Mouse (Mus musculus): ENCODE data around the gene Gm5796. TPM values are rescaled to one million over a fixed set of nuclear protein-coding genes. Genes with fewer than 3 reads are reported as not detected.
"Not testable (repeated sequence)": the region's sequence is repeated elsewhere in the genome, so short reads cannot be mapped to it uniquely, and the experiment has no call there.

The Gm5796 gene
- 3.0 and 3.6 TPM in 2 replicates for polyA plus RNA-seq (2015; fragmentation: Nextera tagmentation; extraction: Ambion mirVana)

DNA sequence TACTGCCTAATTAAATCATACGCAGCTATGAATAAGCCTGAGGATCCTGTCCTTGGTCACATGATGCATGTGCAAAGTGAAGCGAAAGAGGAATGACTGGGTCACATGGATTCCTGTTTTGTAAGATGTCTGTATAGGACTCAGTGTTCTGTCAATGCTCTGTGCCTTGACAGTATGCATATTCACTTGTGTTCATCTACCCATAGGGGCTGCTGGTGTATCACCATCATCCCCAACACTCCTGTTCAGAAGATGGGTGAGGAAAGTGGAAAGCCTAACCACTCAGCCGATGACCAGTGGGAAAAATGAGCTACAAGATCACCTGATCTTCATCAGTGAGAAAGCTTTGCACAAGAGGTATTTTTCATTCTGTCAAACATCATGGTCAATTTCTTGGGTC is at the start of gene Gm5796:
Gm5796 (plus strand) TSS at position 301 of the 400 bp plus-strand sequence.
- H3K27ac ChIP-seq (replicated peaks); H3K4me1 ChIP-seq; H3K4me2 ChIP-seq (replicated peaks); H3K4me3 ChIP-seq; H3K9ac ChIP-seq (replicated peaks); ATAC-seq (replicated peaks); H3K27me3 ChIP-seq; H3K36me3 ChIP-seq; H3K9me3 ChIP-seq: not testable (repeated sequence)
- 93% methylated on average over 1 of the region's 3 CpGs for WGBS

DNA sequence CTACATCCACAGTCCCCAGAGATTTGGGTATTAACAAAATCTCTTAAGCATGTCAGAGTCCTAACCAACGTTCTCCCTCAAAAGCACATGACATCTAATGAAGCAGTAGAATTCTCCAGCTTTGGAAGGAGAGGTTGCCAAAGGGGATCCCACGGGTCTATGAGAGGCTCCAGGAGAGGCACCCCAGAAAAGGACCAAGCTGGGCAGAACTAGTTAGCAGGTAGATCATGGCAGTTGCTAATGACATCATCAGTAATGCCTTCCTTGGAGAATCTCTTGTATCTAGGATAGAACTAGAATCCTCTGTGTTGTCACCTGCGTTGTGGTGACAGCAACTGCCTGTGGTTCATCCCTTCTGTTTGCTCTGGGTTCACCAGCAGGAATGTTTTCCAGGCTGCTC is 25.6 kb upstream of the Gm5796 start, which contains the start of gene Gm3099:
Gm3099 (plus strand) TSS at position 301 of the 400 bp plus-strand sequence.
- not testable (repeated sequence) for ATAC-seq (replicated peaks); H3K27me3 ChIP-seq
- WGBS, result 71% methylated on average over 1 of the region's 3 CpGs

DNA sequence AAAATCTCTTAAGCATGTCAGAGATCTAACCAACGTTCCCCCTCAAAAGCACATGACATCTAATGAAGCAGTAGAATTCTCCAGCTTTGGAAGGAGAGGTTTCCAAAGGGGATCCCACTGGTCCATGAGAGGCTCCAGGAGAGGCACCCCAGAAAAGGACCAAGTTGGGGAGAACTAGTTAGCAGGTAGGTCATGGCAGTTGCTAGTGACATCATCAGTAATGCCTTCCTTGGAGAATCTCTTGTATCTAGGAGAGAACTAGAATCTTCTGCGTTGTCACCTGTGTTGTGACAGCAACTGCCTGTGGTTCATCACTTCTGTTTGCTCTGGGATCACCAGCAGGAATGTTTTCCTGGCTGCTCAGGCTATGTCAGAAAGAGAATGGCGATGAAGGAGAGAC is 60.1 kb downstream of the Gm5796 start, which contains the start of gene Gm3115:
Gm3115 (plus strand) TSS at position 301 of the 400 bp plus-strand sequence.
- not testable (repeated sequence) for H3K9me3 ChIP-seq; H3K27me3 ChIP-seq; H3K27ac ChIP-seq (replicated peaks); ATAC-seq (replicated peaks); H3K4me3 ChIP-seq; H3K9ac ChIP-seq (replicated peaks); H3K4me1 ChIP-seq; H3K36me3 ChIP-seq; H3K4me2 ChIP-seq (replicated peaks)
- 53% methylated on average over 3 of the region's 3 CpGs for WGBS

More for the DNA sequence above, 25.6 kb upstream of the Gm5796 start, which contains the start of gene Gm3099:
- H3K9ac ChIP-seq (replicated peaks); H3K4me1 ChIP-seq; H3K9me3 ChIP-seq; H3K4me3 ChIP-seq; H3K27ac ChIP-seq (replicated peaks); H3K36me3 ChIP-seq; H3K4me2 ChIP-seq (replicated peaks): not testable (repeated sequence)

Other genes with a start within 250 kb of the Gm5796 start
- gene Gm3002, start 213.9 kb upstream of the Gm5796 start, polyA plus RNA-seq (2015; fragmentation: Nextera tagmentation; extraction: Ambion mirVana), result 3.4 and 3.7 TPM in 2 replicates
- 0.17 TPM in 2 replicates for gene Gm3033, start 177.7 kb upstream of the Gm5796 start, polyA plus RNA-seq (2015; fragmentation: Nextera tagmentation; extraction: Ambion mirVana)
- not detected in 2 replicates for gene Gm2916, start 139.8 kb upstream of the Gm5796 start, polyA plus RNA-seq (2015; fragmentation: Nextera tagmentation; extraction: Ambion mirVana)
- gene Gm3029, start 92.2 kb upstream of the Gm5796 start, polyA plus RNA-seq (2015; fragmentation: Nextera tagmentation; extraction: Ambion mirVana), result not detected in 2 replicates
- gene Gm3095, start 60.4 kb upstream of the Gm5796 start, polyA plus RNA-seq (2015; fragmentation: Nextera tagmentation; extraction: Ambion mirVana), result 0.78 and 0.83 TPM in 2 replicates
- not detected in 2 replicates for gene Gm3099, start 25.5 kb upstream of the Gm5796 start, polyA plus RNA-seq (2015; fragmentation: Nextera tagmentation; extraction: Ambion mirVana)
- not detected in 2 replicates for gene Gm3115, start 60.2 kb downstream of the Gm5796 start, polyA plus RNA-seq (2015; fragmentation: Nextera tagmentation; extraction: Ambion mirVana)
- gene Gm8108, start 86.6 kb downstream of the Gm5796 start, polyA plus RNA-seq (2015; fragmentation: Nextera tagmentation; extraction: Ambion mirVana), result 2.4 and 4.4 TPM in 2 replicates
- gene Gm3127, start 141.1 kb downstream of the Gm5796 start, polyA plus RNA-seq (2015; fragmentation: Nextera tagmentation; extraction: Ambion mirVana), result not detected in 2 replicates
- 5.9 and 7.2 TPM in 2 replicates for gene Gm2974, start 158.6 kb downstream of the Gm5796 start, polyA plus RNA-seq (2015; fragmentation: Nextera tagmentation; extraction: Ambion mirVana)
- not detected in 2 replicates for gene Gm3138, start 225.7 kb downstream of the Gm5796 start, polyA plus RNA-seq (2015; fragmentation: Nextera tagmentation; extraction: Ambion mirVana)